Mouse (Mus musculus) gastrocnemius, postnatal 10 days (tissue): ENCODE results near the gene Hap1. TPM values are rescaled to one million over a fixed set of nuclear protein-coding genes. Genes with fewer than 3 reads are reported as not detected.
"Not testable (repeated sequence)": the region's sequence is repeated elsewhere in the genome, so short reads cannot be mapped to it uniquely, and the experiment has no call there.

Experiments used
- DNase-seq: peaks from one replicate; pipeline ENCODE4 v3.0.0; 2021; ENCODE audit warnings: mixed read lengths
- total RNA-seq, 2 experiments: library from RNA; stranded (reverse); gene quantifications; 2 replicates each; pipeline ENCODE4 v1.2.3; 2021

Hap1 gene
- total RNA-seq, 2 experiments from 2014 or later, result 0.73 to 1.3 TPM

- peak; percentile 58 for DNase-seq
Observed at GRCm38 (mm10) chr11:100389931-100390445, 34.1 kb upstream of the Hap1 start.

- peak; percentile 72 for DNase-seq
Observed at GRCm38 (mm10) chr11:100388588-100388987, 32.7 kb upstream of the Hap1 start.

- peak; percentile 42 for DNase-seq
Observed at GRCm38 (mm10) chr11:100387589-100388375, 31.9 kb upstream of the Hap1 start.

GRCm38 (mm10) chr11:100387111-100387510, 31.2 kb upstream of the Hap1 start:
- DNase-seq, result no peak

GRCm38 (mm10) chr11:100386586-100386985, 30.7 kb upstream of the Hap1 start:
- no peak for DNase-seq

- DNase-seq, result no peak
Observed at GRCm38 (mm10) chr11:100385016-100385415, 29.1 kb upstream of the Hap1 start.

- DNase-seq, result no peak
Observed at GRCm38 (mm10) chr11:100382682-100383081, 26.8 kb upstream of the Hap1 start.

- DNase-seq, result no peak
Observed at GRCm38 (mm10) chr11:100379311-100379710, 23.4 kb upstream of the Hap1 start.

- DNase-seq, result no peak
Observed at GRCm38 (mm10) chr11:100378446-100378845, 22.5 kb upstream of the Hap1 start.

GRCm38 (mm10) chr11:100377989-100378388, 22.1 kb upstream of the Hap1 start:
- no peak for DNase-seq

- DNase-seq, result no peak
Observed at GRCm38 (mm10) chr11:100376746-100377389, 20.9 kb upstream of the Hap1 start.

GRCm38 (mm10) chr11:100376005-100376404, 20.1 kb upstream of the Hap1 start:
- DNase-seq, result no peak

GRCm38 (mm10) chr11:100375127-100375526, 19.2 kb upstream of the Hap1 start:
- no peak for DNase-seq

GRCm38 (mm10) chr11:100371981-100372558, 16.1 kb upstream of the Hap1 start:
- DNase-seq, result no peak

- DNase-seq, result no peak
Observed at GRCm38 (mm10) chr11:100369822-100370221, 13.9 kb upstream of the Hap1 start.

- DNase-seq, result no peak
Observed at GRCm38 (mm10) chr11:100369145-100369544, 13.2 kb upstream of the Hap1 start.

- DNase-seq, result peak; percentile 66
Observed at GRCm38 (mm10) chr11:100362979-100363562, 7.1 kb upstream of the Hap1 start.

- peak; percentile 81 for DNase-seq
Observed at GRCm38 (mm10) chr11:100362209-100362978, 6.5 kb upstream of the Hap1 start.

GRCm38 (mm10) chr11:100361059-100361458, 5.1 kb upstream of the Hap1 start:
- not testable (repeated sequence) for DNase-seq

- DNase-seq, result no peak
Observed at GRCm38 (mm10) chr11:100360175-100360574, 4.2 kb upstream of the Hap1 start.

- no peak for DNase-seq
Observed at GRCm38 (mm10) chr11:100357408-100357807, 1.5 kb upstream of the Hap1 start.

GRCm38 (mm10) chr11:100356819-100357211, 887 bp upstream of the Hap1 start:
- no peak for DNase-seq
